Mouse (Mus musculus) gastrocnemius, postnatal 25 days (tissue): ENCODE measurements around the gene Rspo4. TPM values are rescaled to one million over a fixed set of nuclear protein-coding genes. Genes with fewer than 3 reads are reported as not detected.
A peak's percentile ranks its signal among the peaks of the same experiment; 100 is the strongest.

ENCODE experiments used
- DNase-seq: peaks from one replicate; pipeline ENCODE4 v3.0.0; 2022
- long read RNA-seq, 2 experiments: library from polyadenylated mRNA; stranded (forward); transcript quantifications; one replicate each; pipeline ENCODE4 v2.0.0; 2021
- total RNA-seq, 2 experiments: library from RNA; stranded (reverse); gene quantifications; 1 replicate in 1 of 2; 2 replicates in 1 of 2; pipeline ENCODE4 v1.2.3; 2021

Rspo4 gene
- total RNA-seq = not detected
- long read RNA-seq, experiment 1 = 0 reads
- long read RNA-seq, experiment 2 = 0 reads

GRCm38 (mm10) chr2:151842648-151843226 lies at the start of gene Rspo4:
Gene Rspo4 (plus strand): TSS chr2:151842927.
- no peak for DNase-seq

DNA sequence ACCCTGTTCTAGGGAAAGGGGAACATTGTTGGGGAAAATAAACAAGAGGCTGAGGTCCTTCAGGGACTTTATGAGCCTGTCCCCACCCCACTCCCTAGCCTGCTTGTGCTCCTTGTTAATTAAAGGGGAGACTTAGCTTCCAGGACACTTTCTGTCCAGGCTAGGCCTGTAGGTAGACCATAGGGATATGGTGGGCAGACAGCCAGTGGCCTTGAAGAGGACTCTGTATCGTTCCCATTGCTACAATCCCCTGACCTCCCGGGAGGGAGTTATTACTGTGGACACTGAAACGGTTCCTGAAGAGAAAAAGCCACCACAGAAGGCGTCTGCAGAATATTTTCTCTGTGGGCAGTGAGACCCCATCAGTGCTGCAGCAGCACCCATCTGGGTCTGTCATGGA lies 27.1 kb upstream of the Rspo4 start:
- DNase-seq = no peak

- no peak for DNase-seq
These were observed 19.6 kb downstream of the Rspo4 start for GRCm38 (mm10) chr2:151862257-151862810.

GRCm38 (mm10) chr2:151864941-151865340 lies 22.2 kb downstream of the Rspo4 start:
- DNase-seq = no peak

DNA sequence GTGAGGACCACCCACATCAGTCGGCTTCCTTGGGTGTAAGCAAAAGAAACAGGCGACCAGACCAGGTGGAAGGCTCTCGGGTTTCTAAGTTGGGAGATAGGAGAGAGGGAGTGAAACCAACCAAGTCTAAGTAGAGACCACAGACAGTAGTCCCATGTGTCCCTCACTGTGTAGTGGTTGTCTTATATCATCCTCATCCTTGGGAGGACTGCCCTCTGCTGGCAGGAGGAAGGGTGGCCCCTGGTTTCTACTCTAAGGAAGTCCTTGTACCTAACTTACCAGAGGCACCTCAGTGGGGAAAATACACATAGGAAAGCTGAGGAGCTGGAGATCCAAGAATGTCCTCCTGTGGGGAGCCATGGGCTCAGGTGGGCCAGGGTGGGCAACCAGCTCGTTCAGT lies 23.8 kb downstream of the Rspo4 start:
- DNase-seq = no peak

GRCm38 (mm10) chr2:151868196-151868595 lies 25.5 kb downstream of the Rspo4 start:
- DNase-seq = no peak

- DNase-seq = no peak
These were observed 31.8 kb downstream of the Rspo4 start for GRCm38 (mm10) chr2:151874551-151874950.

DNA sequence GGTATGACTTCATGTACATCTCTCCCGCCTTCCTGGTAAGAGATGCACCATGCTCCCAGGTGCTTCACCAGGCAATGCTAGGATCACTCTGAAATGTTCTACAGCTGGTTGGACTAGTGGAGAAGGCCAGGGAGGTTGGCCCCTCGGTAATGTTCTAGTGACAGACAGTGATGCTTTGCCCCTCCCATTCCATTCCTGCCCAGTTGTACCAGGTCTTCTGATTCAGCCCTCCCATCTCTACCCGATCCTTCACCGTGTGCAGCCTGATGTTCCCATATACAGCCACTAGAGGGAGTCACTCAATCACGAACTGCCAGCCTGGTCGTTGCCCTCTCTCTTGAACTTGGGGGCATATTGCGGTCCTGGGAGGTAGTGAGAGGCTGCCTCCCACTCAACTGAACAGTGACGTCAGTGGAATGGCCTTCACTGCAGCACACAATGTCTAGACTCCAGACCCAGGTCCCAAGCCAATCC lies 33.3 kb downstream of the Rspo4 start:
- DNase-seq = peak; percentile 19

DNA sequence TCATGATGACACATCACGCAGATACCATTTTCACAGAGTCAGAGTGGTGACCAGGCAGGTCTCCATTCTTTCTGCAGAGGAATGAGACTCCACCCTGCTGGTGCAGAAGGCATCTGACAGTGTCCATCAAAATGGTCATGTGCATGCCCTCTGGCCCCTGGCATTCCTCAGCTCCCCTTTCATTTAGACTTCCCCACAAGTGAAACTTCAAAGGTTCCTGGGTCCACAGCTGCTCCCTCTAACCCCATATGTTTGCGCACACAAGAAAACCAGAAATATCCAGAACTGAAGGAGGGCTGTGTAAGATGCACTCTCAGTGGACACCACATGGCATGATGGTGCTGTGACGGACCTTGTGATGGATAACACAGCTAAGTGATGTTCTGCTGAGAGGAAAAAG lies 35.9 kb downstream of the Rspo4 start:
- no peak for DNase-seq

- DNase-seq = no peak
These were observed 37.0 kb downstream of the Rspo4 start for GRCm38 (mm10) chr2:151879760-151880159.

DNA sequence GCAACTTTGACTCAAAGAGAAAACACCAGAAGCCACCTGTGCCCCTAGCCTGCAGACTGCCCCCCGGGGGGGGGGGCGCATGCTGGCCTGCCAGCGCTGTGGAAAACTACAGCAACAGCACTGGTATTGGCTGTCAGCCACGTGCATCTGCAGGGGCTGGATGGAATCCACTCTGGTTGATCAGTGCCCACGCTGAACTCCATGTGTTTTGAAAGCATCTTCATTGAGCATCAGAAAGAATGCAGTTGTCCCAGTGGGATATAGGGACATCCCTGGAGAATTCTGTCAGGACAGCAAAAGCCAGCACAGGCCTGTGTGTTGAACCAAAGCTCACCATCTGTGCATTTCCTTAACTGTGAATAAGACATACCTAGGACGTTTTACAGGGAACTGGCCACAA lies 48.3 kb downstream of the Rspo4 start:
- DNase-seq = no peak

GRCm38 (mm10) chr2:151893122-151893774 lies 50.5 kb downstream of the Rspo4 start:
- DNase-seq = no peak

GRCm38 (mm10) chr2:151894209-151894980 lies 51.7 kb downstream of the Rspo4 start:
- DNase-seq = peak; percentile 27

DNA sequence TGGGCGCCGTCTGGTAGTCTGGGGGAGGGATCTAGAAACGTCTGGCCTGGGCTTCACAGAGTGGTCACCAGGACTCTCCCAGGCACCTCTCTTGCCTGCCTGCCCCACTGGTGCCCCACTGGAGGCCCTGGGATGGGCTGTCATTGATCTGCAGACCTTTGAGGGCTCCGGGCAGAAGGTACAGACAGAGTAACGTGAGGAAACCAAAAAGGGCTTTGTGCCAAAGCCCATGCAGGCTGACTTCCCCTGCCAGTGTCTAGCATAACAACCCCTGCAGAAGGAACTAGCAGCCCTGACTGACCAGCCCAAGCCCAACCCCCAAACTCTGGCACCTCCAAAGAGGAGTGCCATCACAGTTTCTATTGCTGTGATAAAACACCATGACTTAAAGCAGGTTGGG lies 53.2 kb downstream of the Rspo4 start:
- no peak for DNase-seq

- DNase-seq = no peak
These were observed 55.4 kb downstream of the Rspo4 start for GRCm38 (mm10) chr2:151898106-151898505.

DNA sequence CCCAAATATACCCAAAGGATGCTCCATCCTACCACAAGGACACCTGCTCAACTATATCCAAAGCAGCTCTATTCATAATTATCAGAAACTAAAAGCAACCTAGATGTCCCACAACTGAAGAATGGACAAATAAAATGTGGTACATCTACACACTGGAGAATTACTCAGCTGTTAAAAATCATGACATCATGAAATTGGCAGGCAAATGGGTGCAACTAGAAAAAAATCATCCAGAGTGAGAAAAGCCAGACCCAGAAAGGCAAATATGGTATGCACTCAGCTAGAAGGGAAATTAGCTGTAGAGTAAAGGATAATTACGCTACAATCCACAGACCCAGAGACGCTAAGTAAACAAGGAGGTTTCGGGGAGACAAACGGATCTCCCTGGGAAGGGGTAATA lies 58.1 kb downstream of the Rspo4 start:
- no peak for DNase-seq

DNA sequence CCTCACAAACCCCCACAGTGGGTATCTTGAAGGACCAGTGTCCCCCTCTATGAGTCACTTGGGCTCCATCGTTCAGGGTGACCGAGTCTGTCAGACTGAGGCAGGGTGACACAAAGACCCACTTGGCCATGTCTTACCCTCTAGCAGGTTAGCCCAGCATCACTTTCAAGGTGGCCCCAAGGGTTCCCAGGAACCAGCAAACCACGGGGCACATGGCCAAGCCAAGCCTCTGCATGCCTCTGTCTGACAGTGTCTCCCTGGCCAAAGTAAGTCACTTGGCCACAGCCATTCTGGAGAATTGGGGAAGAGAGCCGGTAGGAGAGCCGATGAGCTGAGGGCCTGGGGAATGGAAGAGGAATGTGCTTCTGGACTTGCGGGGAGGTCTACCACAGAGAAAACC lies 60.5 kb downstream of the Rspo4 start:
- DNase-seq = no peak

DNA sequence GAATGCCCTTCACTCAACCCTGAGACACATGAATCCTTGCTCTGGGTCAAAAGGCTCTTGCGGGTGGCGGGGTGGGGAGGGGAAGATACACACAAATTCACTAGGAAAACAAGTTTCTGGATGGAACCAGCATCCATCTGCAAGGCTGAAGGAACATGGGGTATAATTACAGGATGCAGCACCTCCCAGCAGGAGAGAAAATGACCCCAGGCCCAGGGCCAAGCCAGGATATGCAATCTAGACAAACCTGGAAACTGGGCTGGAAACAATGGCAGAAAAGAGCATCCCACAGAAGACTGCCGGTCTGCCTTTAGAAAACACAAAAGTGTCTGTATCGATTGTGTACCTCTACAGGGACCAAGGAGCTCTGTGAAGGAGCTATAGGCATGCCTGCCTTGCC lies 61.2 kb downstream of the Rspo4 start:
- no peak for DNase-seq

- no peak for DNase-seq
These were observed 61.9 kb downstream of the Rspo4 start for GRCm38 (mm10) chr2:151904636-151905035.

GRCm38 (mm10) chr2:151907020-151907419 lies 64.3 kb downstream of the Rspo4 start:
- DNase-seq = no peak

DNA sequence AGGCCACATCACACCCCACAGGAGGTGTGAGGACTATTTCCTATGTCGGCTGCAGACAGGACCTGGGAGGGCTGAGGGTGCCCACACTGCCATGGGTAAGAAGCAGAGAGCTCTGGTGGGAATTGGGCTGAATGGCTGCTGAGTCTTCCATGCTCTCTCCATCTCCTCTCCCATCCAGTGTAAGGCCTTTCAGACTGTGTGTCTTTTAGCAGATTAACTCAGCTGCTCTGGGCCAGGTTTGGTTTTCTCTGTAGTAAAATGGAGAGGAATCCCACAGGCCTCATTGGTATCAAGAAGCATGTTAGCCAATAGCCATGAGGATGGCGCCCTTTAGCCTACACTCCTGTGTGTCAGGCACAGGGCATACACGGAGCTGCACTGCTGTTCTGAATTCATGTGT lies 66.7 kb downstream of the Rspo4 start:
- DNase-seq = no peak

DNA sequence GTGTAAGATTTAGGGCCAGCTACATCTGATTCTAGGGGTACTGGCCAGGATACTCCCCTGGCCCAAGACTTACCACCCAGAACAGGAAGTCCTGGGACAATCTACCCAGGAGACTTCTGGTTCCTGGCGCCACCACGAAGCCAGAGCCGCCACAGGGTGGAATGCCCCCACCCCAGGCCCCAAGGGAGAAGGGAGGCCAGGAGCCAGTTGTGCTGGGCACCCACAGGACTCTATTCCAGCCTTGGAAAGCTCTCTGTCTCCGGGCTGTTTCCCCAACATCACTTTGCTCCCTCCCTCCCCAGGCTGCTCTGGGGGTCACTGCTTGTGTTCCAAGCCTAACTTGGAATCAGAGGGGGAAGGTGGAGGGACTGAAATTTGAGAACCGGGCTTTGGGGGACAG lies 67.8 kb downstream of the Rspo4 start:
- DNase-seq = peak; percentile 22

GRCm38 (mm10) chr2:151910919-151911500 lies 68.3 kb downstream of the Rspo4 start, which contains the start of gene Angpt4:
Gene Angpt4 (plus strand): TSS chr2:151911210.
- DNase-seq = no peak
